Mouse (Mus musculus) heart, postnatal 0 days (tissue): ENCODE measurements around the gene Aldoart2.

Source experiments
- CTCF ChIP-seq: IDR thresholded peaks from 2 replicates; pipeline ENCODE4 v1.5.1; 2016; ENCODE audit warnings: antibody characterized with exemption, control low read depth, low read depth
- EP300 ChIP-seq: IDR thresholded peaks from 2 replicates; pipeline ENCODE4 v1.6.1; 2016; ENCODE audit warnings: antibody characterized with exemption, low read depth

GRCm38 (mm10) chr12:55564187-55564963 lies 664 bp upstream of the Aldoart2 start:
- TF ChIP-seq CTCF (no peak), EP300 (no peak)
